Mouse (Mus musculus): ENCODE measurements around the gene Ptgir. TPM values are rescaled to one million over a fixed set of nuclear protein-coding genes. Genes with fewer than 3 reads are reported as not detected.

Gene Ptgir
- polyA plus RNA-seq, 1 experiment from 2014 or later: 2.6 TPM

GRCm38 (mm10) chr7:16916342-16917265, 10.3 kb downstream of the Ptgir start:
- DNase-seq (ENCODE audit: low spot score): no peak

- no peak for DNase-seq (ENCODE audit: low spot score)
These were observed 11.2 kb downstream of the Ptgir start for GRCm38 (mm10) chr7:16917447-16917846.

GRCm38 (mm10) chr7:16918014-16918413, 11.7 kb downstream of the Ptgir start:
- DNase-seq (ENCODE audit: low spot score): no peak

- no peak for DNase-seq (ENCODE audit: low spot score)
These were observed 12.4 kb downstream of the Ptgir start for GRCm38 (mm10) chr7:16918670-16919069.

- no peak for DNase-seq (ENCODE audit: low spot score)
These were observed 13.3 kb downstream of the Ptgir start for GRCm38 (mm10) chr7:16919395-16920149.

- no peak for DNase-seq (ENCODE audit: low spot score)
These were observed 13.9 kb downstream of the Ptgir start for GRCm38 (mm10) chr7:16920150-16920579.

- no peak for DNase-seq (ENCODE audit: low spot score)
These were observed 14.8 kb downstream of the Ptgir start for GRCm38 (mm10) chr7:16920818-16921791.

- no peak for DNase-seq (ENCODE audit: low spot score)
These were observed 15.6 kb downstream of the Ptgir start for GRCm38 (mm10) chr7:16921881-16922335.

- DNase-seq (ENCODE audit: low spot score): peak; percentile 28
These were observed 16.2 kb downstream of the Ptgir start for GRCm38 (mm10) chr7:16922360-16922973.

GRCm38 (mm10) chr7:16923283-16924036, 17.2 kb downstream of the Ptgir start:
- DNase-seq (ENCODE audit: low spot score): no peak

- peak; percentile 100 for DNase-seq (ENCODE audit: low spot score)
These were observed 17.9 kb downstream of the Ptgir start, which contains the start of gene Calm3 for GRCm38 (mm10) chr7:16924037-16924834. Gene Calm3, minus strand, starts transcription at chr7:16924114.

GRCm38 (mm10) chr7:16928341-16928740, 22.1 kb downstream of the Ptgir start:
- DNase-seq (ENCODE audit: low spot score): no peak

GRCm38 (mm10) chr7:16930850-16931249, 24.6 kb downstream of the Ptgir start:
- DNase-seq (ENCODE audit: low spot score): peak; percentile 75

- peak; percentile 87 for DNase-seq (ENCODE audit: low spot score)
These were observed 25.8 kb downstream of the Ptgir start for GRCm38 (mm10) chr7:16931968-16932627.

- DNase-seq (ENCODE audit: low spot score): peak; percentile 71
These were observed 26.7 kb downstream of the Ptgir start for GRCm38 (mm10) chr7:16932704-16933577.

GRCm38 (mm10) chr7:16937312-16937711, 31.0 kb downstream of the Ptgir start:
- DNase-seq (ENCODE audit: low spot score): no peak

GRCm38 (mm10) chr7:16938117-16938791, 32.0 kb downstream of the Ptgir start:
- DNase-seq (ENCODE audit: low spot score): no peak
